Mouse (Mus musculus) heart, embryonic 15.5 days (tissue): ENCODE data around the gene Tbrg1. TPM values are rescaled to one million over a fixed set of nuclear protein-coding genes. Genes with fewer than 3 reads are reported as not detected.
A peak's percentile ranks its signal among the peaks of the same experiment; 100 is the strongest.

Experiments used
- ATAC-seq: fragments of 200-750 bp; cut with Nextera tagmentation; replicated peaks from 2 replicates; pipeline ENCODE4 v1.8.0; 2017; ENCODE audit warnings: low read depth, moderate TSS enrichment; ENCODE audit not compliant: insufficient number of reproducible peaks, insufficient read depth, low FRiP score
- H3K27ac ChIP-seq: fragments of 300-500 bp; sonication (generic); 2 replicates; pipeline ENCODE4 v1.5.1; 2015; ENCODE audit warnings: mild to moderate bottlenecking, inconsistent platforms
- H3K27me3 ChIP-seq: fragments of 300-500 bp; sonication (generic); 2 replicates; pipeline ENCODE4 v1.6.1; 2015; ENCODE audit warnings: inconsistent platforms
- H3K36me3 ChIP-seq: fragments of 300-500 bp; sonication (generic); 2 replicates; pipeline ENCODE4 v1.6.1; 2015; ENCODE audit warnings: mild to moderate bottlenecking, inconsistent platforms
- H3K4me1 ChIP-seq: fragments of 300-500 bp; sonication (generic); replicated peaks from 2 replicates; pipeline ENCODE4 v1.6.1; 2015; ENCODE audit warnings: inconsistent platforms
- H3K4me2 ChIP-seq: fragments of 300-500 bp; sonication (generic); 2 replicates; pipeline ENCODE4 v1.6.1; 2015; ENCODE audit warnings: inconsistent platforms, mild to moderate bottlenecking, moderate library complexity
- H3K4me3 ChIP-seq: fragments of 300-500 bp; sonication (generic); 2 replicates; pipeline ENCODE4 v1.5.1; 2015; ENCODE audit warnings: mild to moderate bottlenecking, inconsistent platforms
- H3K9ac ChIP-seq: fragments of 300-500 bp; sonication (generic); 2 replicates; pipeline ENCODE4 v1.6.1; 2015; ENCODE audit warnings: mild to moderate bottlenecking, inconsistent platforms
- H3K9me3 ChIP-seq: fragments of 300-500 bp; sonication (generic); replicated peaks from 2 replicates; pipeline ENCODE4 v1.6.1; 2016; ENCODE audit warnings: inconsistent platforms
- WGBS: fragments of 180-500 bp; shearing (Covaris S2); methylation state at CpG from one replicate; pipeline ENCODE4 v1.1.7; 2015; ENCODE audit warnings: mixed read lengths; 5-methylcytosine and 5-hydroxymethylcytosine counted together
- polyA plus RNA-seq: library from polyadenylated mRNA; unstranded; fragments of >200 nt; fragmentation: Nextera tagmentation; extraction: Ambion mirVana; gene quantifications from 2 replicates; pipeline ENCODE4 v1.2.1, GENCODE M21; 2015

Gene Tbrg1
- polyA plus RNA-seq, 1 experiment from 2014 or later, result 94.8 TPM

GRCm38 (mm10) chr9:37663210-37663609 lies 6.1 kb upstream of the Tbrg1 start:
- Histone ChIP-seq H3K9ac (no peak overlapping the region), H3K27ac (no peak overlapping the region), H3K36me3 (no peaks in the 10 kb centered on the region), H3K27me3 (no peaks in the 10 kb centered on the region), H3K9me3 (no peaks in the 10 kb centered on the region), H3K4me2 (no peak overlapping the region), H3K4me1 (no peaks in the 10 kb centered on the region), H3K4me3 (no peak overlapping the region)
- ATAC-seq, result no peak
- WGBS, result 60% methylated on average over 1 of the region's 1 CpGs

- Histone ChIP-seq H3K36me3 (peaks cover 1% of the 10 kb centered on the region; the same call in 1 of the 2 replicates), H3K4me1 (peaks cover 9% of the 10 kb centered on the region), H3K27ac (no peak overlapping the region), H3K9ac (no peak overlapping the region), H3K27me3 (no peaks in the 10 kb centered on the region), H3K4me2 (no peak overlapping the region), H3K9me3 (no peaks in the 10 kb centered on the region), H3K4me3 (no peak overlapping the region)
- WGBS, result 64% methylated on average over 6 of the region's 6 CpGs
- ATAC-seq, result no peak
These were observed 2.3 kb upstream of the Tbrg1 start for GRCm38 (mm10) chr9:37659413-37659812.

GRCm38 (mm10) chr9:37656439-37656881 lies 652 bp downstream of the Tbrg1 start:
- WGBS, result under 1% methylated on average over 10 of the region's 10 CpGs
- Histone ChIP-seq H3K4me1 (peaks cover 13% of the 10 kb centered on the region), H3K9ac (peak overlapping the region; percentile 81), H3K4me2 (peak overlapping the region; percentile 87), H3K27me3 (no peaks in the 10 kb centered on the region), H3K27ac (peak overlapping the region; percentile 92), H3K9me3 (no peaks in the 10 kb centered on the region), H3K36me3 (peaks cover 27% of the 10 kb centered on the region), H3K4me3 (peak overlapping the region; percentile 90)
- peak; percentile 18; the same call in 1 of the 2 replicates for ATAC-seq

- no peaks in the 10 kb centered on the region for H3K9me3 ChIP-seq
- ATAC-seq, result no peak
- H3K36me3 ChIP-seq, result peaks cover 32% of the 10 kb centered on the region
- peaks cover 13% of the 10 kb centered on the region for H3K4me1 ChIP-seq
- H3K27me3 ChIP-seq, result no peaks in the 10 kb centered on the region
- H3K4me2 ChIP-seq, result peak overlapping the region; percentile 87
- 40% methylated on average over 8 of the region's 8 CpGs for WGBS
- no peak overlapping the region for H3K27ac ChIP-seq
- peak overlapping the region; percentile 81; the same call in 1 of the 2 replicates for H3K9ac ChIP-seq
- H3K4me3 ChIP-seq, result peak overlapping the region; percentile 90
These were observed 1.2 kb downstream of the Tbrg1 start for GRCm38 (mm10) chr9:37655961-37656360.

GRCm38 (mm10) chr9:37653836-37654235 lies 3.3 kb downstream of the Tbrg1 start:
- whole genome bisulfite sequencing, result 38% methylated on average over 5 of the region's 5 CpGs
- Histone ChIP-seq H3K9ac (no peak overlapping the region), H3K4me1 (peaks cover 13% of the 10 kb centered on the region), H3K9me3 (no peaks in the 10 kb centered on the region), H3K36me3 (peaks cover 52% of the 10 kb centered on the region), H3K4me3 (no peak overlapping the region), H3K4me2 (no peak overlapping the region), H3K27ac (no peak overlapping the region), H3K27me3 (no peaks in the 10 kb centered on the region)
- ATAC-seq, result no peak

- 94% methylated on average over 5 of the region's 5 CpGs for WGBS
- no peak overlapping the region for H3K4me2 ChIP-seq
- no peak overlapping the region for H3K27ac ChIP-seq
- H3K9ac ChIP-seq, result no peak overlapping the region
- H3K9me3 ChIP-seq, result no peaks in the 10 kb centered on the region
- H3K4me3 ChIP-seq, result no peak overlapping the region
- no peaks in the 10 kb centered on the region for H3K27me3 ChIP-seq
- peaks cover 7% of the 10 kb centered on the region for H3K4me1 ChIP-seq
- ATAC-seq, result no peak
- H3K36me3 ChIP-seq, result peaks cover 66% of the 10 kb centered on the region
These were observed 6.5 kb downstream of the Tbrg1 start for GRCm38 (mm10) chr9:37650639-37651038.

- Histone ChIP-seq H3K36me3 (peaks cover 37% of the 10 kb centered on the region), H3K4me2 (no peak overlapping the region), H3K4me1 (no peaks in the 10 kb centered on the region), H3K9ac (no peak overlapping the region), H3K9me3 (no peaks in the 10 kb centered on the region), H3K27ac (no peak overlapping the region), H3K4me3 (no peak overlapping the region), H3K27me3 (no peaks in the 10 kb centered on the region)
- no peak for ATAC-seq
- 71% methylated on average over 3 of the region's 3 CpGs for WGBS
These were observed 10.9 kb downstream of the Tbrg1 start for GRCm38 (mm10) chr9:37646246-37646645.

GRCm38 (mm10) chr9:37638721-37639120 lies 18.4 kb downstream of the Tbrg1 start:
- 75% methylated on average over 3 of the region's 3 CpGs for WGBS
- ATAC-seq, result no peak

GRCm38 (mm10) chr9:37636800-37637542 lies 20.1 kb downstream of the Tbrg1 start:
- 41% methylated on average over 6 of the region's 6 CpGs for WGBS
- Histone ChIP-seq H3K27ac (no peak overlapping the region), H3K36me3 (no peaks in the 10 kb centered on the region), H3K4me1 (no peaks in the 10 kb centered on the region), H3K9ac (no peak overlapping the region), H3K4me3 (no peak overlapping the region), H3K9me3 (no peaks in the 10 kb centered on the region), H3K27me3 (no peaks in the 10 kb centered on the region), H3K4me2 (no peak overlapping the region)
- ATAC-seq, result no peak

More at GRCm38 (mm10) chr9:37638721-37639120, 18.4 kb downstream of the Tbrg1 start:
- Histone ChIP-seq H3K4me2 (no peak overlapping the region), H3K4me3 (no peak overlapping the region), H3K9me3 (no peaks in the 10 kb centered on the region), H3K4me1 (no peaks in the 10 kb centered on the region), H3K27ac (no peak overlapping the region), H3K27me3 (no peaks in the 10 kb centered on the region), H3K36me3 (no peaks in the 10 kb centered on the region), H3K9ac (no peak overlapping the region)

- Histone ChIP-seq H3K27me3 (no peaks in the 10 kb centered on the region), H3K36me3 (no peaks in the 10 kb centered on the region), H3K4me1 (no peaks in the 10 kb centered on the region), H3K27ac (no peak overlapping the region), H3K9ac (no peak overlapping the region), H3K4me2 (no peak overlapping the region), H3K9me3 (no peaks in the 10 kb centered on the region), H3K4me3 (no peak overlapping the region)
- ATAC-seq, result no peak
- WGBS, result 15% methylated on average over 7 of the region's 7 CpGs
These were observed 20.8 kb downstream of the Tbrg1 start for GRCm38 (mm10) chr9:37636335-37636734.

GRCm38 (mm10) chr9:37634269-37634668 lies 22.8 kb downstream of the Tbrg1 start:
- 84% methylated on average over 3 of the region's 3 CpGs for WGBS
- no peaks in the 10 kb centered on the region for H3K27me3 ChIP-seq
- H3K27ac ChIP-seq, result no peak overlapping the region
- ATAC-seq, result no peak
- no peaks in the 10 kb centered on the region for H3K4me1 ChIP-seq
- no peak overlapping the region for H3K4me2 ChIP-seq
- H3K9ac ChIP-seq, result no peak overlapping the region
- no peaks in the 10 kb centered on the region for H3K36me3 ChIP-seq
- no peak overlapping the region for H3K4me3 ChIP-seq
- H3K9me3 ChIP-seq, result no peaks in the 10 kb centered on the region

GRCm38 (mm10) chr9:37632305-37632704 lies 24.8 kb downstream of the Tbrg1 start:
- Histone ChIP-seq H3K9me3 (no peaks in the 10 kb centered on the region), H3K36me3 (no peaks in the 10 kb centered on the region), H3K4me1 (no peaks in the 10 kb centered on the region), H3K4me3 (no peak overlapping the region), H3K27me3 (no peaks in the 10 kb centered on the region), H3K4me2 (no peak overlapping the region), H3K9ac (no peak overlapping the region), H3K27ac (no peak overlapping the region)
- no peak for ATAC-seq
- WGBS, result 73% methylated on average over 2 of the region's 2 CpGs
